Mouse (Mus musculus): Measurements from ENCODE around the gene Olfr1333. TPM values are rescaled to one million over a fixed set of nuclear protein-coding genes. Genes with fewer than 3 reads are reported as not detected.

The Olfr1333 gene
- polyA plus RNA-seq, 1 experiment from 2014 or later = not detected

Other genes with a start within 250 kb of the Olfr1333 start
- 2.0 and 2.5 TPM in 2 replicates for gene Cfap57, start 215.5 kb downstream of the Olfr1333 start, polyA plus RNA-seq (2015; fragmentation: Nextera tagmentation; extraction: Ambion mirVana)
- gene Ebna1bp2, start 215.5 kb downstream of the Olfr1333 start, polyA plus RNA-seq (2015; fragmentation: Nextera tagmentation; extraction: Ambion mirVana) = 84.8 and 98.6 TPM in 2 replicates
- gene Olfr62, start 177.3 kb downstream of the Olfr1333 start, polyA plus RNA-seq (2015; fragmentation: Nextera tagmentation; extraction: Ambion mirVana) = not detected in 2 replicates
- gene Olfr1342, start 143.5 kb downstream of the Olfr1333 start, polyA plus RNA-seq (2015; fragmentation: Nextera tagmentation; extraction: Ambion mirVana) = not detected in 2 replicates
- gene Olfr1341, start 132.8 kb downstream of the Olfr1333 start, polyA plus RNA-seq (2015; fragmentation: Nextera tagmentation; extraction: Ambion mirVana) = not detected in 2 replicates
- not detected in 2 replicates for gene Olfr1340, start 116.1 kb downstream of the Olfr1333 start, polyA plus RNA-seq (2015; fragmentation: Nextera tagmentation; extraction: Ambion mirVana)
- gene Olfr1339, start 104.1 kb downstream of the Olfr1333 start, polyA plus RNA-seq (2015; fragmentation: Nextera tagmentation; extraction: Ambion mirVana) = not detected in 2 replicates
- not detected in 2 replicates for gene Olfr1338, start 77.5 kb downstream of the Olfr1333 start, polyA plus RNA-seq (2015; fragmentation: Nextera tagmentation; extraction: Ambion mirVana)
- not detected in 2 replicates for gene Olfr1337, start 53.7 kb downstream of the Olfr1333 start, polyA plus RNA-seq (2015; fragmentation: Nextera tagmentation; extraction: Ambion mirVana)
- not detected in 2 replicates for gene Olfr1335, start 26.3 kb downstream of the Olfr1333 start, polyA plus RNA-seq (2015; fragmentation: Nextera tagmentation; extraction: Ambion mirVana)
- not detected in 2 replicates for gene Olfr1331, start 28.4 kb upstream of the Olfr1333 start, polyA plus RNA-seq (2015; fragmentation: Nextera tagmentation; extraction: Ambion mirVana)
- not detected in 2 replicates for gene Olfr1330, start 52.3 kb upstream of the Olfr1333 start, polyA plus RNA-seq (2015; fragmentation: Nextera tagmentation; extraction: Ambion mirVana)
- gene Olfr1329, start 81.2 kb upstream of the Olfr1333 start, polyA plus RNA-seq (2015; fragmentation: Nextera tagmentation; extraction: Ambion mirVana) = not detected in 2 replicates
- gene Olfr1328, start 102.3 kb upstream of the Olfr1333 start, polyA plus RNA-seq (2015; fragmentation: Nextera tagmentation; extraction: Ambion mirVana) = not detected in 2 replicates
- gene Lao1, start 125.3 kb upstream of the Olfr1333 start, polyA plus RNA-seq (2015; fragmentation: Nextera tagmentation; extraction: Ambion mirVana) = not detected in 2 replicates

Measured in midbrain, embryonic 16.5 days (tissue).